Mouse (Mus musculus) midbrain, embryonic 13.5 days (tissue): ENCODE measurements around the gene Mtcp1. TPM values are rescaled to one million over a fixed set of nuclear protein-coding genes. Genes with fewer than 3 reads are reported as not detected.

Source experiments
- ATAC-seq: fragments of 200-750 bp; cut with Nextera tagmentation; 2 replicates; pipeline ENCODE4 v1.8.0; 2017; ENCODE audit warnings: mild to moderate bottlenecking, moderate TSS enrichment, moderate library complexity
- H3K27ac ChIP-seq: fragments of 300-500 bp; sonication (generic); 2 replicates; pipeline ENCODE4 v1.5.1; 2015; ENCODE audit warnings: inconsistent platforms, mild to moderate bottlenecking, moderate library complexity
- H3K27me3 ChIP-seq: fragments of 300-500 bp; sonication (generic); 2 replicates; pipeline ENCODE4 v1.6.1; 2015; ENCODE audit warnings: mild to moderate bottlenecking, inconsistent platforms
- H3K36me3 ChIP-seq: fragments of 300-500 bp; sonication (generic); 2 replicates; pipeline ENCODE4 v1.6.1; 2015; ENCODE audit warnings: mild to moderate bottlenecking, inconsistent platforms
- H3K4me1 ChIP-seq: fragments of 300-500 bp; sonication (generic); replicated peaks from 2 replicates; pipeline ENCODE4 v1.6.1; 2015; ENCODE audit warnings: inconsistent platforms
- H3K4me2 ChIP-seq: fragments of 300-500 bp; sonication (generic); replicated peaks from 2 replicates; pipeline ENCODE4 v1.6.1; 2015; ENCODE audit warnings: moderate library complexity, mild to moderate bottlenecking, inconsistent platforms
- H3K4me3 ChIP-seq: fragments of 300-500 bp; sonication (generic); replicated peaks from 2 replicates; pipeline ENCODE4 v1.5.1; 2015; ENCODE audit warnings: mild to moderate bottlenecking, inconsistent platforms
- H3K9ac ChIP-seq: fragments of 300-500 bp; sonication (generic); replicated peaks from 2 replicates; pipeline ENCODE4 v1.6.1; 2015; ENCODE audit warnings: mild to moderate bottlenecking, inconsistent platforms
- H3K9me3 ChIP-seq: fragments of 300-500 bp; sonication (generic); 2 replicates; pipeline ENCODE4 v1.6.1; 2016; ENCODE audit warnings: mild to moderate bottlenecking, inconsistent platforms
- polyA plus RNA-seq: library from polyadenylated mRNA; unstranded; fragments of >200 nt; fragmentation: Nextera tagmentation; extraction: Ambion mirVana; gene quantifications from 2 replicates; pipeline ENCODE4 v1.2.1, GENCODE M21; 2015

Gene Mtcp1
- polyA plus RNA-seq, 1 experiment from 2014 or later: 8.5 TPM

GRCm38 (mm10) chrX:75370197-75370596 lies 46.2 kb downstream of the Mtcp1 start:
- Histone ChIP-seq H3K9me3 (no peaks in the 10 kb centered on the region), H3K4me1 (no peaks in the 10 kb centered on the region), H3K36me3 (no peaks in the 10 kb centered on the region), H3K27ac (no peak overlapping the region), H3K27me3 (no peaks in the 10 kb centered on the region), H3K9ac (no peak overlapping the region), H3K4me2 (no peak overlapping the region), H3K4me3 (no peak overlapping the region)
- ATAC-seq: no peak

Other genes starting within 250 kb of the Mtcp1 start
- 34.9 and 40.0 TPM in 2 replicates for gene Fundc2, start 34.2 kb downstream of the Mtcp1 start, polyA plus RNA-seq
- 1.5 and 2.7 TPM in 2 replicates for gene F8, start 34.0 kb downstream of the Mtcp1 start, polyA plus RNA-seq
- 20.2 and 24.0 TPM in 2 replicates for gene Cmc4, start within 50 bp of the Mtcp1 start, polyA plus RNA-seq
- 59.6 and 60.4 TPM in 2 replicates for gene Brcc3, start within 50 bp of the Mtcp1 start, polyA plus RNA-seq
- 305 and 344 TPM in 2 replicates for gene Vbp1, start 97.7 kb upstream of the Mtcp1 start, polyA plus RNA-seq
- gene Rab39b, start 161.6 kb upstream of the Mtcp1 start, polyA plus RNA-seq: 27.4 and 27.7 TPM in 2 replicates